Mouse (Mus musculus) G1E (cell line): Measurements from ENCODE around the gene Igsf10.

Experiments used
- CTCF ChIP-seq: IDR thresholded peaks from 2 replicates; pipeline ENCODE4 v1.5.1; 2012; ENCODE audit warnings: low read depth, low read length, inconsistent platforms, mixed read lengths
- GATA1 ChIP-seq: IDR thresholded peaks from 2 replicates; pipeline ENCODE4 v1.6.1; 2012; ENCODE audit warnings: borderline replicate concordance, low read length, inconsistent platforms, mixed read lengths
- GATA2 ChIP-seq: IDR thresholded peaks from 2 replicates; pipeline ENCODE4 v1.6.1; 2012; ENCODE audit warnings: low read depth, low read length, inconsistent platforms, borderline replicate concordance
- TAL1 ChIP-seq: conservative IDR thresholded peaks from 2 replicates; pipeline ENCODE4 v1.6.1; 2012; ENCODE audit warnings: low read depth, low read length, inconsistent platforms, mixed read lengths

DNA sequence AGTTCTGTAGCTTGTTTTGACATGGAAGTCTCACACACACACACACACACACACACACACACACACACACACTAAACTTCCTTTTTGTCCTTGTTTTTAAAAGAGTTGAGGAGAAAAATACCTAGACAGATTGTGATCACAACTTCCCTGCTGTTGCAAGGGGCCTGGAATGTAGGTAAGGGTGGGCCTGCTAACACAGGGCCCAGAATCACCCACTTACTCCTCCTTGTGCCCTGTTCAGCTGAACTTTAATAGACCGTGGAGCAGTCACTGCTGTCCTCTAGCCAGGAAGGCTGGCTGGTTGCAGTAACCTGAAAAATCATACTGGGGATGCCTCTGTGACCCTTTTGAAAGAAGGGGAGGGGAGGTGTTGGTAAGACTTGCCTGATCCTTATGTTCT is 41.4 kb upstream of the Igsf10 start:
- TF ChIP-seq CTCF: no peak
- no peak for TF ChIP-seq TAL1
- TF ChIP-seq GATA1: no peak
- no peak for TF ChIP-seq GATA2
